Mouse (Mus musculus): ENCODE results near the gene Tmod4. TPM values are rescaled to one million over a fixed set of nuclear protein-coding genes. Genes with fewer than 3 reads are reported as not detected.
"Not testable (repeated sequence)": the region's sequence is repeated elsewhere in the genome, so short reads cannot be mapped to it uniquely, and the experiment has no call there.

Gene Tmod4
- 1.6 and 1.7 TPM in 2 replicates for polyA plus RNA-seq (2015; fragmentation: Nextera tagmentation; extraction: Ambion mirVana)

- ATAC-seq (ENCODE audit: insufficient read depth, low FRiP score, low read depth) = no peak
- Histone ChIP-seq H3K4me3 (replicated peaks) (no peak within 1 kb of the TSS), H3K4me2 (no peak within 1 kb of the TSS), H3K4me1 (0 out of 2 replicates have a peak, but pooled peaks cover 13% of the 10 kb centered on the region), H3K9me3 (no peaks in the 10 kb centered on the region), H3K27me3 (replicated peaks) (no peaks in the 10 kb centered on the region), H3K36me3 (peaks cover 33% of the 10 kb centered on the region), H3K9ac (no peak within 1 kb of the TSS), H3K27ac (peak within 1 kb of the TSS; percentile 19)
- WGBS = 46% methylated on average over 6 of the region's 6 CpGs
Measured at GRCm38 (mm10) chr3:95124246-95124645, at the start of gene Tmod4. Tmod4 (plus strand) TSS chr3:95124476.

- 95% methylated on average over 1 of the region's 1 CpGs for WGBS
Measured at GRCm38 (mm10) chr3:95088071-95088470, 36.2 kb upstream of the Tmod4 start.

GRCm38 (mm10) chr3:95100854-95101253, 23.4 kb upstream of the Tmod4 start:
- H3K4me1 ChIP-seq = peaks cover 4% of the 10 kb centered on the region
- 33% methylated on average over 2 of the region's 2 CpGs for WGBS
- 0 out of 2 replicates have a peak, but pooled peaks cover 4% of the 10 kb centered on the region for H3K36me3 ChIP-seq
- no peak overlapping the region for H3K27ac ChIP-seq
- no peak overlapping the region for H3K4me2 ChIP-seq
- no peaks in the 10 kb centered on the region for H3K27me3 ChIP-seq (replicated peaks)
- no peaks in the 10 kb centered on the region for H3K9me3 ChIP-seq
- no peak overlapping the region for H3K9ac ChIP-seq
- no peak overlapping the region for H3K4me3 ChIP-seq (replicated peaks)
- no peak for ATAC-seq (ENCODE audit: insufficient read depth, low FRiP score, low read depth)

More at GRCm38 (mm10) chr3:95088071-95088470, 36.2 kb upstream of the Tmod4 start:
- Histone ChIP-seq H3K27ac (no peak overlapping the region), H3K9me3 (no peaks in the 10 kb centered on the region), H3K27me3 (replicated peaks) (no peaks in the 10 kb centered on the region), H3K4me1 (no peaks in the 10 kb centered on the region), H3K9ac (no peak overlapping the region), H3K4me2 (no peak overlapping the region), H3K36me3 (0 out of 2 replicates have a peak, but pooled peaks cover 2% of the 10 kb centered on the region), H3K4me3 (replicated peaks) (no peak overlapping the region)
- no peak for ATAC-seq (ENCODE audit: insufficient read depth, low FRiP score, low read depth)

- Histone ChIP-seq H3K9ac (peak overlapping the region; percentile 92; the same call in 1 of the 2 replicates), H3K36me3 (no peaks in the 10 kb centered on the region), H3K4me2 (peak overlapping the region; percentile 56), H3K4me3 (replicated peaks) (peak overlapping the region; percentile 89), H3K9me3 (no peaks in the 10 kb centered on the region), H3K4me1 (peaks cover 4% of the 10 kb centered on the region), H3K27me3 (replicated peaks) (no peaks in the 10 kb centered on the region), H3K27ac (0 out of 2 replicates have a peak overlapping the region, but pooled peaks have one; percentile 5)
- WGBS = 39% methylated on average over 4 of the region's 4 CpGs
- ATAC-seq (ENCODE audit: insufficient read depth, low FRiP score, low read depth) = no peak
Measured at GRCm38 (mm10) chr3:95105121-95105520, 19.2 kb upstream of the Tmod4 start.

- no peak for ATAC-seq (ENCODE audit: insufficient read depth, low FRiP score, low read depth)
- H3K9ac ChIP-seq = peak overlapping the region; percentile 92
- peak overlapping the region; percentile 89 for H3K4me3 ChIP-seq (replicated peaks)
- H3K4me2 ChIP-seq = peak overlapping the region; percentile 56
- H3K27me3 ChIP-seq (replicated peaks) = no peaks in the 10 kb centered on the region
- whole genome bisulfite sequencing = 1% methylated on average over 16 of the region's 16 CpGs
- peaks cover 4% of the 10 kb centered on the region for H3K4me1 ChIP-seq
- no peaks in the 10 kb centered on the region for H3K9me3 ChIP-seq
- peak overlapping the region; percentile 84 for H3K27ac ChIP-seq
- H3K36me3 ChIP-seq = no peaks in the 10 kb centered on the region
Measured at GRCm38 (mm10) chr3:95105586-95106337, 18.5 kb upstream of the Tmod4 start.

GRCm38 (mm10) chr3:95106338-95107117, 17.7 kb upstream of the Tmod4 start, which contains the start of gene Pip5k1a:
Pip5k1a (minus strand) TSS chr3:95106930.
- WGBS = under 1% methylated on average over 49 of the region's 51 CpGs
- Histone ChIP-seq H3K4me1 (peaks cover 4% of the 10 kb centered on the region), H3K27ac (peak within 1 kb of the TSS; percentile 84), H3K9me3 (no peaks in the 10 kb centered on the region), H3K4me3 (replicated peaks) (peak within 1 kb of the TSS; percentile 89), H3K4me2 (peak within 1 kb of the TSS; percentile 70), H3K36me3 (no peaks in the 10 kb centered on the region), H3K27me3 (replicated peaks) (no peaks in the 10 kb centered on the region), H3K9ac (peak within 1 kb of the TSS; percentile 92)
- peak; percentile 87 for ATAC-seq (ENCODE audit: insufficient read depth, low FRiP score, low read depth)

- not testable (repeated sequence) for ATAC-seq (ENCODE audit: insufficient read depth, low FRiP score, low read depth); H3K27ac ChIP-seq; H3K36me3 ChIP-seq; H3K9ac ChIP-seq; H3K4me1 ChIP-seq; H3K9me3 ChIP-seq; H3K27me3 ChIP-seq (replicated peaks)
- H3K4me3 ChIP-seq (replicated peaks) = peak overlapping the region; percentile 89; the same call in 1 of the 2 replicates
- H3K4me2 ChIP-seq = peak overlapping the region; percentile 70
Measured at GRCm38 (mm10) chr3:95107308-95107707, 17.0 kb upstream of the Tmod4 start.

GRCm38 (mm10) chr3:95107898-95108297, 16.4 kb upstream of the Tmod4 start:
- WGBS = 65% methylated on average over 2 of the region's 2 CpGs
- ATAC-seq (ENCODE audit: insufficient read depth, low FRiP score, low read depth) = no peak

GRCm38 (mm10) chr3:95110911-95111726, 13.2 kb upstream of the Tmod4 start, which contains the start of gene Vps72:
Vps72 (plus strand) TSS chr3:95111022.
- peak within 1 kb of the TSS; percentile 98 for H3K27ac ChIP-seq
- ATAC-seq (ENCODE audit: insufficient read depth, low FRiP score, low read depth) = peak; percentile 70
- under 1% methylated on average over 54 of the region's 54 CpGs for WGBS
- peak within 1 kb of the TSS; percentile 68 for H3K9ac ChIP-seq
- no peaks in the 10 kb centered on the region for H3K27me3 ChIP-seq (replicated peaks)
- peaks cover 7% of the 10 kb centered on the region; the same call in 1 of the 2 replicates for H3K4me1 ChIP-seq
- H3K4me2 ChIP-seq = peak within 1 kb of the TSS; percentile 60
- H3K36me3 ChIP-seq = 0 out of 2 replicates have a peak, but pooled peaks cover 9% of the 10 kb centered on the region
- no peaks in the 10 kb centered on the region for H3K9me3 ChIP-seq
- H3K4me3 ChIP-seq (replicated peaks) = peak within 1 kb of the TSS; percentile 79

More at GRCm38 (mm10) chr3:95107898-95108297, 16.4 kb upstream of the Tmod4 start:
- H3K9ac ChIP-seq = no peak overlapping the region
- H3K4me2 ChIP-seq = no peak overlapping the region
- peaks cover 11% of the 10 kb centered on the region for H3K4me1 ChIP-seq
- no peak overlapping the region for H3K27ac ChIP-seq
- no peaks in the 10 kb centered on the region for H3K9me3 ChIP-seq
- H3K27me3 ChIP-seq (replicated peaks) = no peaks in the 10 kb centered on the region
- no peaks in the 10 kb centered on the region for H3K36me3 ChIP-seq
- no peak overlapping the region for H3K4me3 ChIP-seq (replicated peaks)

GRCm38 (mm10) chr3:95112760-95113159, 11.5 kb upstream of the Tmod4 start:
- Histone ChIP-seq H3K27me3 (replicated peaks) (no peaks in the 10 kb centered on the region), H3K4me2 (peak overlapping the region; percentile 60; the same call in 1 of the 2 replicates), H3K36me3 (peaks cover 14% of the 10 kb centered on the region; the same call in 1 of the 2 replicates), H3K4me3 (replicated peaks) (no peak overlapping the region), H3K9ac (no peak overlapping the region), H3K9me3 (no peaks in the 10 kb centered on the region), H3K4me1 (peaks cover 7% of the 10 kb centered on the region; the same call in 1 of the 2 replicates), H3K27ac (no peak overlapping the region)
- ATAC-seq (ENCODE audit: insufficient read depth, low FRiP score, low read depth) = no peak
- WGBS = 94% methylated on average over 1 of the region's 1 CpGs

GRCm38 (mm10) chr3:95117751-95118150, 6.5 kb upstream of the Tmod4 start:
- Histone ChIP-seq H3K4me3 (replicated peaks) (no peak overlapping the region), H3K27ac (no peak overlapping the region), H3K9ac (no peak overlapping the region), H3K36me3 (peaks cover 54% of the 10 kb centered on the region), H3K27me3 (replicated peaks) (no peaks in the 10 kb centered on the region), H3K4me2 (no peak overlapping the region), H3K9me3 (no peaks in the 10 kb centered on the region), H3K4me1 (no peaks in the 10 kb centered on the region)
- 85% methylated on average over 2 of the region's 2 CpGs for WGBS
- no peak for ATAC-seq (ENCODE audit: insufficient read depth, low FRiP score, low read depth)
